Mouse (Mus musculus) ES-E14 (cell line): Measurements from ENCODE around the gene C1qc. TPM values are rescaled to one million over a fixed set of nuclear protein-coding genes. Genes with fewer than 3 reads are reported as not detected.

Experiments used
- DNase-seq: peaks from one replicate; pipeline ENCODE4 v3.0.0-alpha.2; 2013; ENCODE audit warnings: low read depth, low spot score
- H3K27ac ChIP-seq: 2 replicates; pipeline ENCODE4 v1.5.1; 2012; ENCODE audit warnings: low read depth, mild to moderate bottlenecking, low read length, moderate library complexity, mixed read lengths; ENCODE audit not compliant: poor library complexity, insufficient read depth, severe bottlenecking
- H3K36me3 ChIP-seq: 2 replicates; pipeline ENCODE4 v1.6.1; 2012; ENCODE audit warnings: mild to moderate bottlenecking, low read length, moderate library complexity, mixed read lengths; ENCODE audit not compliant: control insufficient read depth, poor library complexity, insufficient read depth, severe bottlenecking
- H3K4me1 ChIP-seq, 2 experiments: fragments of 150-350 bp in 1 of 2; sonication (generic) in 1 of 2; 2 replicates each; pipeline ENCODE4 v1.6.1; 2012; ENCODE audit warnings: low read length in 2 of 2, mild to moderate bottlenecking in 1 of 2, mixed read lengths in 1 of 2; ENCODE audit not compliant: control insufficient read depth in 2 of 2, insufficient read depth in 2 of 2, poor library complexity in 1 of 2
- H3K4me3 ChIP-seq, 2 experiments: fragments of 150-350 bp in 1 of 2; sonication (generic) in 1 of 2; 2 replicates each; pipeline ENCODE4 v1.5.1; 2012; ENCODE audit warnings: low read length in 2 of 2, low read depth in 1 of 2, mild to moderate bottlenecking in 1 of 2, mixed read lengths in 1 of 2; ENCODE audit not compliant: insufficient read depth in 1 of 2, poor library complexity in 1 of 2, severe bottlenecking in 1 of 2
- H3K9ac ChIP-seq: 2 replicates; pipeline ENCODE4 v1.6.1; 2012; ENCODE audit warnings: low read depth, mild to moderate bottlenecking, low read length, mixed read lengths; ENCODE audit not compliant: poor library complexity, insufficient read depth, severe bottlenecking
- H3K9me3 ChIP-seq: fragments of 150-350 bp; sonication (generic); 2 replicates; pipeline ENCODE4 v1.6.1; 2012; ENCODE audit warnings: low read depth, mild to moderate bottlenecking, low read length; ENCODE audit not compliant: control insufficient read depth, insufficient read depth
- CHD2 ChIP-seq: IDR thresholded peaks from 2 replicates; pipeline ENCODE4 v1.6.1; 2014; ENCODE audit warnings: mild to moderate bottlenecking, low read depth, low read length, inconsistent platforms
- HCFC1 ChIP-seq: IDR thresholded peaks from 2 replicates; pipeline ENCODE4 v1.6.1; 2012; ENCODE audit warnings: low read length, inconsistent platforms, borderline replicate concordance; ENCODE audit not compliant: insufficient read depth
- MAFK ChIP-seq: IDR thresholded peaks from 2 replicates; pipeline ENCODE4 v1.6.1; 2014; ENCODE audit warnings: mild to moderate bottlenecking, low read depth, low read length, inconsistent platforms; ENCODE audit not compliant: insufficient read depth
- ZC3H11A ChIP-seq: IDR thresholded peaks from 2 replicates; pipeline ENCODE4 v1.6.1; 2012; ENCODE audit warnings: low read depth, mild to moderate bottlenecking, inconsistent platforms, low read length, borderline replicate concordance
- ZNF384 ChIP-seq: IDR thresholded peaks from 2 replicates; pipeline ENCODE4 v1.6.1; 2012; ENCODE audit warnings: low read depth, low read length, inconsistent platforms
- in situ Hi-C, 2 experiments: fragments of 600-800 bp; cut with MboI; formaldehyde crosslinking; loops; one replicate each; pipeline ENCODE4 v1.15.1; 2025; ENCODE audit warnings: low sequenced_read_pairs in 2 of 2, inconsistent platforms in 1 of 2; ENCODE audit not compliant: unreplicated experiment in 2 of 2
- total RNA-seq: library from RNA; depleted of rRNA; stranded (reverse); fragments of 300-350 nt; gene quantifications from 2 replicates; pipeline ENCODE4 v1.2.3, GENCODE M21; 2012

Gene C1qc
- total RNA-seq, 1 experiment: not detected

GRCm38 (mm10) chr4:136918834-136919233, 26.0 kb upstream of the C1qc start:
- in situ Hi-C loops: no loop called here
- TF ChIP-seq ZC3H11A (no peak), MAFK (no peak), CHD2 (no peak), ZNF384 (no peak), HCFC1 (no peak)
- Histone ChIP-seq H3K9ac (no peak overlapping the region), H3K4me1 (no peaks in the 10 kb centered on the region), H3K9me3 (no peaks in the 10 kb centered on the region), H3K4me3 (no peak overlapping the region), H3K36me3 (no peaks in the 10 kb centered on the region), H3K27ac (no peak overlapping the region)
- no peak for DNase-seq

DNA sequence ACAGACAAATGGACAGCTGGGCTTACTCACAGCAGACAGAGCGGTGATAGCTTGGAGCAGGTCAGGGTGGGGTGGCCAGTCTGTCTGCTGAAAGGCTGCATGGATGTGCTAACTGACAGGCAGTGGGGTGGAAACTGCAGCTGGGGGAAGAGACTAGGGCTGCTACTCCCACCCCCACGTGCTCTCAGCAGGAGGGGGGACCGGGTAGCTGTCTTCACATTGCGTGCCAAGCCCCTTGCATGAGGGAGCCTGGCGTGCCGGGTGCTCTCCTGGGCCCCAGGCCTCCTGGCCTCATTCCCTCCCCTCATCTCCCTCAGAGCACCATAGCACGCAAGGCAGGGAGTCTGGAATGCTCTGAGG, 24.3 kb upstream of the C1qc start:
- TF ChIP-seq MAFK (no peak), ZNF384 (no peak), ZC3H11A (no peak)

DNA sequence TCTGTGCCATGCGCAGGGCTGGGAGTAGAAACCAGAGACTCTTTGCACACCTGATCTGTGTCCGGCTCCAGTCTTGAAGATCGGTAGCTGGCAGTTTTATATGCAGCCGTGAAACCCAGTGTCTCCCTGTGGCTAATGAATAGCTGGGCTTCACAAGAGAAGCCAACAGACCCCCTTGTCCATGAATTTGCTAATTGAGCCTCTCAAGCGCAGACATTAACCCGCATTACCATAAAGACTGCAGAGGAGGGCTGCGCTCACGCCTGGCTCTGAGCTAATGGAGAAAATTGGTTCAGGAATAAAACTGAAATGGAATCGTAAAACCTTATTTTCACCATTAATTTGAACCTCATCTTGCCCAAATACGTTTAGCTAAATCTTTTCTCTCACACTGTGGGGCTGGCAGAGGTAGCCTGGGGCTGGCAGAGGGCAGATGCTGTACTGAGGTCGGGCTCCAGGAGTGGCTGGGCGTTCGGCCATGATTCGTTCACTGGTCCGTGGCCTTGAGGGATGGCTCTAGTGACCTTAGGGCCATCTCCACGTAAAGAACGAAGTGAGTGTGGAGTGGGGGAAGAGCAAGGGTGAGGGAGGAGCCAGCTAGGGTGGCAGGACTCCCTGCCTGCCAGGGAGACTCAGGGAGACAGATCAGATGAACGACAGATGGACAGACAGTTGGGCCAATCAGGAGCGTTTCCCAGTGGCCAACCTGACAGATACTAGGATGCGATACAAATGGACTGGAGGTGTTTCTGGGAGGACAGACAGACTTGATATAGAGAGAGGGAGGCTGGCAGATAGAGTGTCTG, 23.7 kb upstream of the C1qc start:
- H3K4me3 ChIP-seq: no peak overlapping the region
- in situ Hi-C loops: no loop called here
- H3K4me1 ChIP-seq: peaks cover 0 to 3% of the 10 kb centered on the region in 2 experiments; a peak in 1 of 4 replicates
- H3K36me3 ChIP-seq: no peaks in the 10 kb centered on the region
- DNase-seq: no peak
- H3K9ac ChIP-seq: no peak overlapping the region
- H3K27ac ChIP-seq: no peak overlapping the region
- H3K9me3 ChIP-seq: no peaks in the 10 kb centered on the region
- TF ChIP-seq HCFC1 (no peak), MAFK (no peak), ZC3H11A (no peak)

More for the DNA sequence above, 24.3 kb upstream of the C1qc start:
- no peak overlapping the region for H3K9ac ChIP-seq
- in situ Hi-C loops: no loop called here
- no peaks in the 10 kb centered on the region for H3K9me3 ChIP-seq
- H3K4me3 ChIP-seq: no peak overlapping the region
- no peaks in the 10 kb centered on the region for H3K36me3 ChIP-seq
- H3K27ac ChIP-seq: no peak overlapping the region
- H3K4me1 ChIP-seq: no peaks in the 10 kb centered on the region
- DNase-seq: no peak

DNA sequence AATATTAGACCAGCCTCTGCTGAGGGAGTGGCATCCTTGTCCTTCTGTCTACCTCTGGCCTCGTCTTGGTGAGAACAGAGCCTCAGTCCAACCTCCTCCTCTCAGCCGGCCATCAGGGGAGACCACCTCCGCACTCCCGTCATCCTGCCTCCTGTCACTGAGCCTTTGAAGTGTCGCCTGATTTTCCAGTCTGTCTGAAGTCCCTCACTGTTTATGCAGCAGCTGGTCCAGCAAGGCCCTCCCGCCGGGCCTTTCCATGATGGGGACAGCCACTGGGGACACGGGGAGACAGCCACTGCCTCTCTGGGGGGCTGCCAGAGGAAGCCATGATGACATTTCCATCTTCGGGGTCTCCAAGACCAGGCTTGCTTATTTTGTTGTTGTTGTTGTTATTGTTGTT, 20.0 kb upstream of the C1qc start:
- Histone ChIP-seq H3K9ac (no peak overlapping the region), H3K4me3 (no peak overlapping the region), H3K4me1 (peaks cover 0 to 6% of the 10 kb centered on the region in 2 experiments; a peak in 1 of 4 replicates), H3K27ac (no peak overlapping the region), H3K36me3 (no peaks in the 10 kb centered on the region), H3K9me3 (no peaks in the 10 kb centered on the region)
- in situ Hi-C loops: no loop called here
- DNase-seq: no peak
- no peak for TF ChIP-seq ZC3H11A
- TF ChIP-seq HCFC1: no peak
- TF ChIP-seq ZNF384: no peak
- no peak for TF ChIP-seq CHD2
- no peak for TF ChIP-seq MAFK
